Mouse (Mus musculus) bone marrow macrophage, adult 2 months (primary cell): ENCODE data around the gene Cdk14.

ENCODE experiments used
- CTCF ChIP-seq: IDR thresholded peaks from 2 replicates; pipeline ENCODE4 v1.5.1; 2012; ENCODE audit warnings: low read depth, mild to moderate bottlenecking, low read length, moderate library complexity
- POLR2A ChIP-seq: IDR thresholded peaks from 2 replicates; pipeline ENCODE4 v1.6.1; 2012; ENCODE audit warnings: mild to moderate bottlenecking, low read depth, low read length, borderline replicate concordance

- TF ChIP-seq CTCF (peak; percentile 71), POLR2A (no peak)
Observed at GRCm38 (mm10) chr5:4962063-4962610, 458.0 kb downstream of the Cdk14 start.
